Mouse (Mus musculus): ENCODE data around the gene 4931414P19Rik.
"Not testable (repeated sequence)": the region's sequence is repeated elsewhere in the genome, so short reads cannot be mapped to it uniquely, and the experiment has no call there.

4931414P19Rik gene

DNA sequence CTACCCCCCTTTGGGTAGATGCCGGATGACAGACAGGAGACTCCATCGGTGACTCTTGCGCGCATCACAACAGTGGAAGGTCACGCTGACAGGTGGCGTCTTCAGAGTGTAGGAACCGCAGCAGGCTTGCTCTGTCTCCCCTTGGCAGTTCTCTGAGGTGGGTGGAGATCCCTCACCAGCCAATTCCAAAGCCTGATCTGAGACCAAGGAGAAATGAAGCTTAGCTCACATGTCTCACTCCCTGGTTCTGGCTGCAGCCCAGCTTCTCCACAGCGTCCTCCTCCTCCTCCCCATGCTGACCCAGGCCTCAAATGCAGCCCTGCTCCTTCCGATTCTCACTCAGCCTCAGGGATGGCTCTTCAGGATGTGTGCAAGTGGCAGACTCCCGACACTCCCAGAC is 19.2 kb upstream of the 4931414P19Rik start:
- no peak for DNase-seq

DNA sequence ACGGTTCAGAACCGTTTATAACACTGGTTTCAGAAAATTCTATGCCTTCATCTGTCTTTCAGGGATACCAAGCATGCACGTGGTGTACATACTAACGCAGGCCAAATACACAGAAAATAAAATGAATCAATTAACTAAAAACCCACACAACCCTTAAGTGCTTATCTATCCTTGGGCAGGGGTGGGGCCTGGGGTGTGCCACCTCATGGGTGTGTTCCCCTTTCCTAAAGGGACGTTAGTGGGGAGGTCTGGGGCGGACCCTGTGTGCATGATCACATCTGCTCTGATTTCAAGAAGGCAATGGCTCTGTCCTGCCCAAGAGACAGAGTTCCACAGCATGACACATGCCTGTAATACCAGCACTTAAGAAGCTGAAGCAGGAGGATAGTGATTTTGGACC is 17.5 kb upstream of the 4931414P19Rik start:
- DNase-seq, result no peak

DNA sequence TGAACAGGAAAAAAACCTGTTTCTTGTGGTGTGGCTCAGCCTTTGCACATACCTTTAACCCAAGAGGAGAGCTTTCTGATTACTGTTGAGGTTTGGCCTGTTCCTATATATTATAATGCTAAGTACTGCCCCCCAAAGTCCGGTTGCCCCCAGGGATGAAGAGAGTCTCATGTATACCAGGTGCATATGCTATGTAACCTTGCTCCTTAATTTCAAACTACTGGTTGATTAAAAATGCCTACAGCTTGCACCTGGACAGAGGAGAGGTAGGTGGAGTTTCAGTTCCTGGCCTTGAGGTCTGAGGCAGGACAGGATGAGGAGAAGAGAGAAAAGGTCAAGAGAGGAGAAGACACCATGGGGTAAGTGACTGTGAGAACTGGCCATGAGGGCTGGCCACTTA is 15.3 kb upstream of the 4931414P19Rik start, which contains the start of gene Psmb11:
Gene Psmb11, plus strand, starts transcription at position 301 of the 400 bp plus-strand sequence.
- no peak for DNase-seq

DNA sequence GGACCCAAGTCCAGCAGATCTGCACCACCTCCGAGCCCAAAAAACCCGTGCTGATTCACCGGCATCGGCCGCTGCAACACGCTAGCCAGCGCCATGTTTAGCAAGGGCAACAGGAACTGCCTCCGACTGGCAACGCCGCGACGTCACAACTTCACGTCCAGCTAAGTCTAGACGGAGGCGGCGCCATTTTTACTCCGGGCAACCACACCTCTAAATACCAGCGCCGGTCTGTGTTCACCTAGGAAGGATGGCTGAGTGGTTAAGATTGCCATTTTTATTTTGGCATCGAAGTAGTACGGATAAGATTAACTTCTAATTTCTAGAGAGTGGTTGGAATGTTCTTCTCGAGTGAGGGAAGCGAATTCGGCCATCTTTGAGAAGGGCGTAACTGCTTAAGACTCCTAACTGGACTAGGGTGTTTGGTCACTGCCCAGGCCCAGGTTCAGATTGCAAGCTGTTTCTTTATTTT is 12.1 kb upstream of the 4931414P19Rik start, which contains the start of gene Psmb5:
Gene Psmb5, minus strand, starts transcription at position 126 of the 469 bp plus-strand sequence.
- DNase-seq, result peak; percentile 89 to 90

DNA sequence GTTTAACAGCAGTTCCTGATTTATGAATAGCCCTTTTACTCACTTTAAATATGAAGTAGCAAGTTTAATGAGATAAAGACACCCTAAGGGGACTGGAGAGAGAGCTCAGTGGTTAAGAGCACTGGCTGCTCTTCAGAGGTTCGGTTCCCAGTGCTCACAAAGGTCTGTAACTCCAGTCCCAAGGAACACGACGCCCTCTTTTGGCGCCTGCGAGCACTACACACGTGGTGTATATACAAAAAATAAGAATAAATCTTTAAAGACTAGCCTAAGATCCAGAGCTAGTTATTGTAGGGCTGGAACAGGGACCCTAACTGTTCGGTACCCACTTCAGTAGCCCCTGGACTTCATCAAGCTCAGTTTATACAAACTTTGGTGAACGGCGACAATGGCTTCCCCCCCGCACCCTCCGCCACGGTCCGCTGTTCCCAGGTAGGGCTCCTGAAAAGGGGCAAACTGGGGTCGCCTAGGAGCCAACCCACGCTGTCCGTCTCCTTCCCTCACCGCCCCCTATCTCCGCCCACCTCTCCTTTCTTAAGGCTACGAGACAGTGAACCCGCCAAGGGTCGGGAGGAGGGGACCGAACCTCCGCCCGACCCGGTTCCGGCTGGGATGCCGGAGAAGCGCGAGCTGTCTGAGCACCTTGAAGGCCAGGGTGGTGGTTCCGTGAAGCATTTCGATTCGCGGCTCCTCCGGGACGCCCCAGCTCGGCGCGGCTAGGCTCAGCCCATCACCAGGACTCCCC is 11.5 kb upstream of the 4931414P19Rik start:
- DNase-seq, result no peak

DNA sequence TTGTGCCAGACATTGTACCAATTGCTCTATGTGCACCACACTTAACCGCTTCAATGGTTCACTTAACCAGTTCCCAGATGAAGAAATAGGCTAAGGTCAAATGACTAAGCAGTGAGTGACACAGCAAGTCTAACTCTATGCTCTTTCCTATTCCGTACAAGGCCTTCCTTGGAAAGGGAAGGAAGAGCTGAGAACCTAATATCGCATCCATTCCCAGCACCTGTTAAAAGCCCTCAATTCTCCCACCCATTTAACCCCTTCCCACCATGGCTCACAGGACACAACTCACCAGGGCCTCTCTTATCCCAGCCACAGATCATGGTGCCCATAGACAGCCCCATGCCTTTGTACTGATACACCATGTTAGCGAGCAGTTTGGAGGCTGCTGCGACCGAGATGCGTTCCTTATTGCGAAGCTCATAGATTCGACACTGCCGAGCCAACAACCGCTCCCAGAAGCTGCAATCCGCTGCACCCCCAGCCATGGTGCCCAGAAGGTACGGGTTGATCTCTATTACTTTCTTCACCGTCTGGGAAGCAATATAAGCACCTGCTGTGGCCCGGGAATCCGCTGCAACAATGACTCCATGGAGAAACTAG is 10.5 kb upstream of the 4931414P19Rik start:
- DNase-seq, result no peak

DNA sequence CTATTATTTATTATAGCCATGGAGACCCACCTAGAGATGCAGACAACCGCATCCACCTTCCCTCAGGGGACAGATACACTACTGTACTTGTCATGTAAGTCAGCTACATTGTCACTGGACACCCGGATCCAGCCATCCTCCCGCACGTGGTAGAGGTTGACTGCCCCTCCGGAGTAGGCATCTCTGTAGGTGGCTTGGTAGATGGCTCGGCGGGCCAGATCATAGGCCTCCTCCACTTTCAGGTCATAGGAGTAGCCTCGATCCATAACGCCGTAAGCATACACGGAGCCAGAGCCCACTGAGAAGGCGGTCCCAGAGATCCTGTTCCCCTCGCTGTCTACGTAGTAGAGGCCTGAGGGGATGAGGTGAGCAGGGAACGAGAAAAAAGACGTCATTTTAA is 8.3 kb upstream of the 4931414P19Rik start:
- DNase-seq, result not testable (repeated sequence)

DNA sequence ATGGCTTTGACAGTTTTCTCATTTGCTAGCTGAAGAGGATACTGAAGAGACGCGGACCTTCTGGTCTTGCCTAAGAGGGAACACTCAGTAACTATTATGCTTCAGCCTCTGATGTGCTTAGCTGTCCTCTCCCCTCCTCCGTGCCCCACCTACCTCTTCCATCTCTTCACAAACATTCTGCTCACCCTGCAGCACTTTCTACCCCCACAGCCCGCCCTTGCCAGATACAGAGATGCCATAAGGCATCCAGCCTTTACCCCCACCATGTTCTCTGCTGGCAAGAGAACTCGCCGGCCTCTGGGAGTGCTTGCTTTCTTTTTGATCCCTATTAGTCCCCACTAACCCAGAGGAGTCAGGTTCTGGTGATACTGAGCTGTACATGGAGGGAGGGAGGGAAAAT is 4.9 kb upstream of the 4931414P19Rik start:
- DNase-seq, result no peak

DNA sequence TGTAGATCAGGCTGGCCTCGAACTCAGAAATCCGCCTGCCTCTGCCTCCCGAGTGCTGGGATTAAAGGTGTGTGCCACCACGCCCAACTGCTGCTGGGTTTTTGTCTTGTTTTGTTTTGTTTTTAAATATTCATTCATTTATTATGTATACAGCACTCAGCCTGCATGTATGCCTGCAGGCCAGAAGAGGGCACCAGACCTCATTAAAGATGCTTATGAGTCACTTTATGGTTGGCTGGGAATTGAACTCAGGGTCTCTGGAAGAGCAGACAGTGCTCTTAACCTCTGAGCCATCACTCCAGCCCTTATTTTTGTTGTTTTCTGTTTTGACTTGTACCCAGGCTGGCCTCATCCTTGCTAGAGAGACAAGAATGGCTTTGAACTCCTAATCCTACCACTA is 4.2 kb upstream of the 4931414P19Rik start:
- no peak for DNase-seq

DNA sequence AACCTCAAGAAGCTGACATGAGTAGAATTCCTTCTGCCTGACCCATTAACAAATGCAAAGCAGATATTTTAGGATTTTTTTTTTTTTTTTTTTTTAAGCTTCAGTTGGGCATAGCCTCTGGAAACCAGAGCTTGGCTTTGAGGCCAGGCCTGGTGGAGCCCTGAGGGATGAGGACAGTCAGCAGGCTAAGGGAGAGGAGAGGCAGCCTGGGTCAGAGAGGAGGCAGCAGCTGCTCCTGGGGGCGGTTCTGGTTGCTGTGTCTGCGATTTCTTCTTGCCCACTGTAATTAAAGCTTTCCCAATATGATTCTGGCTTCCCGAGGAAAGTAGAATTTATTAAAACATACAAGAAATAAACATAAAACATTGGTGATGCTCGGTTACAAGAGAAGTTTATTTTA is 3.5 kb upstream of the 4931414P19Rik start:
- DNase-seq, result no peak

DNA sequence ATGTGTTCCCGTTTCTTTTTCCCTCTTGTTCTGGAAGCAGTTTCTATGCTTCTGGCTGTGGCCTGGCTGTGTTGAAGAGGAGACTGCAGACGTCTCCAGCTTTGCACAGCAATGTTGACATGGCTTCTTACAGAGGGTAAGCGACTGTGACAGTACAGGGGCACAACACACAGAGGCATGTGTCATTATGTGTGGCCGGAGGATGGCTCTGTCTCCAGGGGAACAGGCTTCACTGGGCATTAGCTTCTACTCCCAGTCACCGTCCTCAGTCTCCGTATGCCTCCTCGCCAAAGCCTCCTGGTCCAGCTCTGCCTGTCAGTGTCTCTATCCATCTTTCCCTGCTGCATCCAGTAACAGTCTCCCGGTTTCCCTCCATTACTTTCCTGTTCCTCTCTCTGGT is 1.4 kb upstream of the 4931414P19Rik start:
- no peak for DNase-seq

DNA sequence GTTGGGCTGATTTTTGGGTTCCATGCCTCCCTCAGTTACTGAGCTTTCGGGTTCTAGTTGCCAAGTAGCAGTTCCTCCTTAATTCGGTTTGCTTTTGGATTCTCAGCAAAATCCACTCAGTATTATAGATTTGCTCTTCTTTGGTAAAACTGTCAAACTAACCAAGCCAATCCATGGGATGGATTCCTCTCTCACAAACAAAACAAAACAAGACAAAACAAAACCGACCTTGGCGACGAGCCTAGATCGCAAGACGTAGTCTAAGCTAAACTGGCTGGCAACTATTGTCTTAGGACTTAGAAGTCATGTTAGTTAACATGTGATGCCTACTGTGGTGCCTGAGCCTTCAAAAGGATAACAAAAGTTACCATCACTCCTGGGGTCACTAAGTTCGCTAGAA is 2.1 kb downstream of the 4931414P19Rik start:
- no peak for DNase-seq

DNA sequence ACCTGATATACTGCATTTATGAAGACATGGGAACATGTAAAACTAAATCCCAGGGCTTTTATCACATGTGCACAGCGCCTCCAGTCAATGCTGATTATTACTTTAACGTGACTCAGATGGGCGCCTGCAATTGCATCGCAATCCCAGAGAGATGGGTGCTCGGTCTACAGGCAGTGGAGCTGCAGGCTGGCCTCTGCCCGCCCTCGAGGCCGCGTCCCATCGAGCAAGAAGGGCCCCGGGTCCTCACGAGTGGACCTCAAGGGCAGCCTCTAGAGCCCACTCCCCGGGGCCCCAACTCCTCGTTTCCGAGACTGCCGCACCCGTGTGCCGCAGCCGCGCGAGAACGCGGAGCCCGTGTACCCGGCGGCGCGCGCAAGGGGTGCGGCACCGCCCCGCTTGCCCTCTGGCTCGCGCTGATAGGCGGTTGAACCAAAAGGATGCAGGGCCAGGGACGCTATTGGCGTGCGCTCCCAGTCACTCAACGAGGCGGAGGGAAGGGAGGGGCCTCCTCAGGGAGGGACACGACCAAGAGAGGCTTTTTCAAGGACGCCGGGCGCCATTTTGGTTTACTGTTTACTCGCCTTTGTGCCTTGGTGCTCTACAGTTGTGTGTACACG is 2.6 kb downstream of the 4931414P19Rik start:
- DNase-seq, result peak; percentile 95 to 98

DNA sequence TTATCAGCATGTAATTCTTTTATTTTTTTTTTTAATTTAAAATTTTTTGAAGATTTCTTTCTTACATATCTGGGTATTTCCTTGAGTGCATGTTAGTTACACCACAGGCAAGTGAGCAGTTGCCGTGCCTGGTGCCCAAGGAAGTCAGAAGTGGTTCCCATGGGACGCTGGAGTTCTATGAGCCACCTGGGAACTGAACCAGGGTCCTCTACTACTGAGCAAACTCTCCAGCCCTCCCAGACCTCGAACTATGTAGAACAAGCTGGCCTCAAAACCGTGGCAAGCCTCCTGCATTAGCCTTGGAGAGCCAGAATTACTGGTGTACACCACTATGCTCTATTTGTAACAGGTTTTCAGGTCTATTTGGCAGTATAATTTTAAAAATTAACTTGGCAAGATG is 3.2 kb downstream of the 4931414P19Rik start:
- peak; percentile 23 to 43 for DNase-seq

DNA sequence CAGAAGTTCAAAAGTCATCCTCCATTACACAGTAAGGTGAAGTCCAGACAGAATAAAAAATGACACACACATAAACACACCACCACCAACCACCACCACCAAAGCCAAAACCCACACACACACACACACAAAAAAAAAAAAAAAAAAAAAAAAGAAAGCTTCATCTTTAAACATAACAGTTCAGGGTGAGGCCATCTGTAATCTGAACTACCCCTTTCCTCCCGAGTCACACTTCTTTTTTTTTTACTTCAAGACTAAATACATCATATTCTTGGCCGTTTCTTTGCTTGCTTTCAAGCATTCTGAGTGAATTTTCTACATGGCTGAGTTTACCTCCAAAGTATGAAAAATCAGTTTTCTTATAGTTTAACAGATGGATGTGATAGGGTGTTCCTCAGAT is 4.2 kb downstream of the 4931414P19Rik start:
- DNase-seq, result no peak

DNA sequence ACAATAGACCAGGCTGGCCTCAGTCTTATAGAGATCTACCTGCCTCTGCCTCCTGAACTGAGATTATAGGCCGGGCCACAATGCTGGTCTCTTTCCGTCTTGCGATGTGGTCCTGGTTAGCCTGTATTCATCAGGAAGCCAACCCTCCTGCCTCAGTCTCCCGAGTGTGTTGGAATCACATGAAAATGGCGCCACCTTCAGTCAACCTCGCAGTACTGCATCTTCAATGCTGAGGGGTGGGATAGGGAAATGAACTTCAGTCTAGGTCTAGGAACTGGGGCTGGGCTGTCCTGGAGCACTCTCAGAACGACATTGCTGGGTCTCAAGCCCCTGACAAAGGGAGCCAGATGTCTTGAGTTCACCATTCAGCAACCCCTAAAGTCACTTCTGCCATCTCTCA is 8.7 kb downstream of the 4931414P19Rik start:
- no peak for DNase-seq

DNA sequence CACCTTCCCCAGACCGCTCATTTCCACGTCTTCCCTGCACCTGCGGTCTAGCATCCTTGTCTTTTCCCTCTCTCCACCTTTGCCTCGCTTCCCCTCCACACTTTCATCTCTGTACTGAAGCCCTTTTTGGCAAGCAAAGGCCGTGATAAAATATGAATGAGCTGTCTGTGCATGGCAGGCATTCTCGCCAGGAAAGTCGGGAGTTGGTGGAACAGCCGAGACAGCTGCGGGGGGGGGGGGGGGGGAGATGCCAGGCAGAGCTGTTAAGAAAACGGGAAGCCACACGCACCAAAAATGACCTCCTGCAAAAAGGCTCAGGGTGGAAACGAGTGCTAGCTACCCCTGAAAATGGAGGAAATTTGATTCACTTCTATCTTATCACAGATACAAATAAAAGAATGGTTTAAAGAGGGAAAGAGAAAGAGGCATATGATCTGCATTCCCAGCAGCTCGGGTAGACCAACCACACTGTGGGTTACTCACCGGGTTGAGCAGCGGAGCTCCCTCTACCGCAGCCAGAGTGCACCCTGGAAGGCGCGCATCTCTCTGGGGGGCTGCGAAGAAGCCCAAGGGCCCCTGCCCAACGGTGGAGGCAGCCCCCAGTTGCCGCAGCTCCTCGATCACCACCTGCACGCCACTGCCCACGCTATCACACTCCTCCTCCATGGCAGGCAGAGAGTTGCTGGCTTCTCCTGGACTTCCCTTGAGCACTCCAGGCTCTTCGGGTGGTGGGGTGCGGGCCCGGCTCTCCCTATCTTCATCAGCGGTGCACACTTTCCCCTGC is 11.0 kb downstream of the 4931414P19Rik start:
- DNase-seq, result no peak

DNA sequence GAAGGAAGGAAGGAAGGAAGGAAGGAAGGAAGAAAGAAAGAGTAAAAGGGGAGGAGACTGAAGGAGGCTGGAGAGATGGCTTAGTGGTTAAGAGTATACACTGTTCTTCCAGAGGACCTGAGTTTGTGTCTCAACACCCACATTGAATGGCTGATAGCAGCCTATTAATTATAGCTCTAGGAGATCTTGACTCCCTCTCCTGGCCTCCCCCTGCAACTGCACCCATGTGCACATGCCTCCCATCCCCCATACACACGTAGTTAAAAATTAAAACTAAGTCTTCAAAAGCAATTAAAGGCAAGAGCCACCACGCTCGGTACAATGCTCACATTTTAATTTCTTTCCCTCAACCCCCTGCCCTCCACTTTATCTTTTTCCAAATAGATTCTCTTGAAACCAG is 11.7 kb downstream of the 4931414P19Rik start:
- DNase-seq, result no peak

DNA sequence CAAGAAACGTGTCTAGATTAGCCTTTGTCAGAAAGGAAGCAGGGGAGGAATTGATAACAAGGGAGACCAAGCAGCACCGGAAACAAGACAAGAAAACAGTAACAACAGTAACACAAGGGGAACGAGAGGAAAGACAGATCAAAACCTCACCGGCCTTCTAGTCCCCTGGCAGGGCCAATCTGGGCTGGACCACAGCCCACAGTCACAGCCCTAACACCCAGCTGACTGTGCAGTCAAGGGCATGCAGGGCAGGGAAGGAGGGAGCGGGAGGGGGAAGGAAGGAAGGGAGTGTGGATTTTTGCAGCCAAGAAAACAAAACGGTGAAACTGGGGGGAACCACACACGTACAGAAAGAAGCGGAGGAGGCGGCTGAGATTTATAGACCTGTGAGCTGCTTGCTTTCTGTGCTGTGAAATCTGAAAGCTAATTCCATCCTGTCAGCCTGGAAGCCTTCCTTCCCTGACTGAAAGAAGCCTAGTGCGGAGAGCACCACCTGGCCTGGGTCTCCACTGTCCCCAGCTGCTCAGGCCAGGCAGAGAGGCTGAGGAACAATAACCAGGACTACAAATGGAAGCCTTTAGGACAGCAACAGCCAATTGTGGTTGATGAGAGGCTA is 13.4 kb downstream of the 4931414P19Rik start:
- DNase-seq, result no peak

DNA sequence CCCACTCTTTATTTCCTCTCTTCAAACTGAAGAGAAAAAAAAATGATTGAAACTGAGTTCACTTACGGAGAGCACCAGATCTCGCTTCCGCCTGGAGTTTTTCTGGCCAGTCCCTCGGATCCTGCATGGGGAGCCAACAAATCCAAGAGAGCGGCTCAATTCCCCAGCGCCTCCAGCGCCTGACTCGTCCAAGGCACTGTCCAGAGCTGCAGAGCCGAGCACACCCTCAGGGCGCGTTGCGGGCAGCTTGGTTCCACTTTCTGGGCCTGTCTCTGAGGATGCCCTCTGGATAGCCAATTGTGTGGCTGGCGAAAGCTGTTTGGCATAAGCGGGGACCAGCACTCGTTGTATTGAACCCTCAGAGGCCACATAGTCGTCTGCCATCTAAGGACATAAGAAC is 14.7 kb downstream of the 4931414P19Rik start:
- DNase-seq, result no peak

DNA sequence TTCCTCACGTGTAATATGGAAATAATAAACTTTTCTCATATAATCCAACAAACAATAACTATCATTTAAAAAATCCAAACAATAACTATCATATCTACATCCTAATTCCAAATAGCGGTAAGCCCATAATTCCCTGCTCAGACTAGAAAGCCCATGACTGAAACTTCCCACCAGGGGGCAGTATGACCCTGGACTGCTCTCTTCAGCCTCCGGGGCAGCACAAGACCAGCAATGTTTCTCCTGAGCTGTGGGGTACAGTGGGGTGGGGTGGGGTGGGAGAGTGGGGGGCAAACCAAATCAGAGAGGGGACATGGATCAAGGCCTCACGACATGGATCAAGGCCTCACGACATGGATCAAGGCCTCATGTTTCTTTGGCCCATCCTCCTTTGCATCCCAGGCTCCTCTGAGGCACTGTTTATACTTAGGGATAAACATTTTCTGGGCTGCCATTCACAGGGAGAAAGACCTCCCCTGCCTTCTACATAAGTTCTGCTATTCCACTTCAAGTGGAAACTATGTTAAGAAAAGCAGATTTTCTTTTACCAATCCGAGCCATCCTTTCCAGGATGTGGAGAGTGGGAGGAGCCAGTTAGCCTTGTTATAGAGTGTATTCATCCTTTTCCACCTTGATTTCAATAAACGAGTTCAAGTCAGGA is 22.0 kb downstream of the 4931414P19Rik start:
- DNase-seq, result peak; percentile 54 to 67

DNA sequence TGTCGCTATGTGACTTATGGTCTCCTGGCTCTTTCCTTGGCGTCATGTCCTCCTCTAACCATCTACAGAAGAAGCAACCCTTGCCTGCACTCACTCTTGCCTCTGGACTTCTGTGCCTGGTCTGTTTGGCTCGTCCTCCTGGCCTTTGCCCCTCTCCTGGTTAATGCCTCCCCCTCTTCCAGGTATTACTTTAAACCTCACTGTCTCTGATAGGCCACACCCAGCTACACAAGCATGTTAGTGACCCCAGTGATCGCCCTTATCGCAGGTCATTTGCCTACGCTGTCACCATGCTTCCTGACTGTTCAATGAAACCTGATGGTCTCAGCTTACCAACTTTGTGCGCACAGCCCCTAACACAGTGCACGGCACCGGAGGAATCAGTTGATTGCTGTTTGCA is 23.3 kb downstream of the 4931414P19Rik start:
- DNase-seq, result no peak

Data from cerebellum, adult 18-20 months (tissue).